Mouse (Mus musculus) spleen, adult 2 months (tissue): Measurements from ENCODE around the gene Kif1b.

Source experiments
- CTCF ChIP-seq: fragments of 200-500 bp; IDR thresholded peaks from 2 replicates; pipeline ENCODE4 v1.5.1; 2011; ENCODE audit warnings: mild to moderate bottlenecking, inconsistent platforms; ENCODE audit not compliant: insufficient read depth, insufficient read length, insufficient replicate concordance; ENCODE audit errors: extremely low read depth
- POLR2A ChIP-seq: fragments of 200-500 bp; IDR thresholded peaks from 2 replicates; pipeline ENCODE4 v1.6.1; 2011; ENCODE audit warnings: low read depth, low read length, inconsistent platforms

DNA sequence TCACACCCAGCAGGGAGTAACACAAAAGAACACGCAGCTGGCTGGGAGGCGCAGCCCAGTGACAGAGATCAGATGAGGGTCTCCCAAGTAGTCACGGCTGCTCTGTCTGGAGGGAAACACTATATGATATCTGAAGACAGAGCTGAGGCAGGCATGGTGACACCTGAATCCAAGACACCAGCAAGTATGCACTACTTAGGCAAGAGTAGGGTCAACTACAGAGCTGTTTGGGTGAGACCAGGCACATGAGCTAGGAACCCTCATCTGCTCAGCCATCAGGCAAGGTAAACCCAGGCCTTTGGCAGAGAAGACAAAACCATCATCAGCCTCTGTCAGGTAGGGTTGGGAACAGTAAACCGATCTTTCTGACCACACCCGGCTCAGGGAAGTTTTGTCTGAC is 174.1 kb downstream of the Kif1b start:
- TF ChIP-seq CTCF: no peak
- TF ChIP-seq POLR2A: no peak
